ENCODE assay signal across 22 mouse cellular contexts in genomic region chr2:80684396-80685071, GRCm38 (mm10).
DNase-seq lines count a peak whose midpoint lies in the region; ATAC-seq and TF ChIP-seq lines count a peak whose summit lies in the region.
"Had no signal": no experiment of that assay in that cellular context is flagged by ENCODE, and none has a peak within 500 bp of the region (broad histone marks: within the 10 kb centered on the region; RNA-seq: fewer than 3 reads in every experiment).

No protein-coding gene starts in this region.

- H3K36me3 ChIP-seq in liver, embryonic 11.5 days (ENCODE audit: control insufficient read depth, insufficient read depth, low read length) = no peaks in the 10 kb centered on the region
- H3K36me3 ChIP-seq: embryonic facial prominence, embryonic 10.5 days; heart, embryonic 12.5 days; liver, embryonic 15.5 days; lung, embryonic 15.5 days; neural tube, embryonic 15.5 days had no signal

- H3K27me3 ChIP-seq in liver, embryonic 11.5 days (replicated peaks; ENCODE audit: control insufficient read depth, insufficient read depth, low read length) = no peaks in the 10 kb centered on the region
- H3K27me3 ChIP-seq: heart, embryonic 12.5 days; liver, embryonic 15.5 days; lung, embryonic 15.5 days; neural tube, embryonic 15.5 days had no signal

- intact Hi-C loops in left cerebral cortex, adult 2 months (cut with DNase I) = no loop called here

- no peak for TF ChIP-seq CTCF in left cerebral cortex, adult 2 months (IDR thresholded peaks at IDR 0.05)

- no peak overlapping the region for H3K4me2 ChIP-seq in liver, embryonic 11.5 days
- H3K4me2 ChIP-seq: heart, embryonic 12.5 days; liver, embryonic 15.5 days; lung, embryonic 15.5 days; midbrain, embryonic 11.5 days; neural tube, embryonic 15.5 days had no signal

- no peak overlapping the region for H3K4me3 ChIP-seq in liver, embryonic 11.5 days (ENCODE audit: low read depth, low read length)
- H3K4me3 ChIP-seq in left cerebral cortex, adult 2 months = no peak overlapping the region
- H3K4me3 ChIP-seq: embryonic facial prominence, embryonic 10.5 days; gastrocnemius, adult 2 months; heart, embryonic 12.5 days; liver, embryonic 15.5 days; lung, embryonic 15.5 days; neural tube, embryonic 15.5 days had no signal

- 46% methylated on average over 6 of the region's 6 CpGs for WGBS in liver, embryonic 11.5 days

- H3K27ac ChIP-seq in liver, embryonic 11.5 days (ENCODE audit: low read depth, low read length) = no peak overlapping the region
- H3K27ac ChIP-seq in left cerebral cortex, adult 2 months = no peak overlapping the region
- H3K27ac ChIP-seq: embryonic facial prominence, embryonic 10.5 days; gastrocnemius, adult 2 months; liver, embryonic 15.5 days; lung, embryonic 15.5 days; neural tube, embryonic 15.5 days had no signal

- peak; percentile 67 for ATAC-seq in liver, embryonic 11.5 days (replicated peaks; ENCODE audit: low FRiP score)
- peak; percentile 98 for ATAC-seq in inflammation-experienced regulatory T-cells, adult 6 months

- H3K9ac ChIP-seq in liver, embryonic 11.5 days (ENCODE audit: low read depth, low read length) = no peak overlapping the region
- H3K9ac ChIP-seq: heart, embryonic 12.5 days; liver, embryonic 15.5 days; lung, embryonic 15.5 days; neural tube, embryonic 15.5 days had no signal

- no peaks in the 10 kb centered on the region for H3K9me3 ChIP-seq in liver, embryonic 11.5 days (ENCODE audit: control insufficient read depth, low read length)
- H3K9me3 ChIP-seq: embryonic facial prominence, embryonic 10.5 days; heart, embryonic 12.5 days; liver, embryonic 15.5 days; lung, embryonic 15.5 days; neural tube, embryonic 15.5 days had no signal

- H3K4me1 ChIP-seq in liver, embryonic 11.5 days (replicated peaks; ENCODE audit: control insufficient read depth, insufficient read depth, low read length) = no peaks in the 10 kb centered on the region
- H3K4me1 ChIP-seq: embryonic facial prominence, embryonic 10.5 days; heart, embryonic 12.5 days; liver, embryonic 15.5 days; lung, embryonic 15.5 days; neural tube, embryonic 15.5 days had no signal

- no peak for DNase-seq in liver, embryonic 11.5 days (ENCODE audit: low spot score)
- DNase-seq in liver (no peak), MEL-GATA-1-ER (ENCODE audit: extremely low read depth, low read depth) (peak; percentile 55)
- no peak for DNase-seq in frontal cortex, postnatal 25 days (ENCODE audit: low spot score in 2 of 2)
- no peak for DNase-seq in left cerebral cortex, adult 2 months (ENCODE audit: extremely low spot score in 1 of 2, low spot score in 2 of 2)
- DNase-seq in right cerebral cortex, postnatal 4 days = no peak
- DNase-seq: adrenal gland, postnatal 36 days; cerebellum, adult 9-10 months; gastrocnemius, adult 2 months; heart, adult 18-20 months; heart, postnatal 14 days; kidney, adult 18-20 months; kidney, postnatal 4 days; lung, postnatal 36 days; thymus, postnatal 4 days had no signal
